In the genomic region with DNA sequence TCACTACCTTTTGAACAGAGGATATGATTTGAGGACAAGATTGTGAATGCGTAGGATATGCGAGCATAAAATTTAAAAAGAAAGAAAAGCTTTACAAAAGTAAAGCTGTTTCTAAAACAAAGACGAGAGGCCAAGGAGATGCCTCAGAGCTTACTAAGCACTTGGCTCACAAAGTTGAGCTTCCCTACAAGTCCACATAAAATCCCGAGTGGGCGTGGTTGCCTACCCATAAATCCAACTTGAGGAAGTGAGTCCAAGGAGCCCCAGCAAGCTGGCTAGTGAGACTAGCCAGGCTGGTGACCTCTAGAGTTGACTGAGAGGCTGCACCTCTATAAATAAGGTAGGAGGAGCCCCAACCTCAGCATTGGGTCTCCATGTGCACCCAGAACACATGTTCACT, we compare ENCODE assay signal across 12 mouse cellular contexts.
DNase-seq lines count a peak whose midpoint lies in the region; TF ChIP-seq lines count a peak whose summit lies in the region.
"Had no signal": no experiment of that assay in that cellular context is flagged by ENCODE, and none has a peak within 500 bp of the region (broad histone marks: within the 10 kb centered on the region; RNA-seq: fewer than 3 reads in every experiment).

No protein-coding gene starts in this region.

- H3K36me3 ChIP-seq in heart, adult 2 months (ENCODE audit: control insufficient read depth, insufficient read depth, low read length): no peaks in the 10 kb centered on the region
- H3K36me3 ChIP-seq in heart, embryonic 10.5 days: no peaks in the 10 kb centered on the region
- no peaks in the 10 kb centered on the region for H3K36me3 ChIP-seq in thymus, adult 2 months (ENCODE audit: control insufficient read depth, insufficient read depth, low read length)
- H3K36me3 ChIP-seq: hindbrain, embryonic 12.5 days; midbrain, embryonic 12.5 days had no signal

- H3K9ac ChIP-seq in heart, adult 2 months (ENCODE audit: low read depth, low read length): no peak overlapping the region
- H3K9ac ChIP-seq: forebrain, postnatal 0 days; hindbrain, embryonic 12.5 days; liver, embryonic 14.5 days; midbrain, embryonic 12.5 days had no signal

- TF ChIP-seq CTCF in heart, adult 2 months (IDR thresholded peaks at IDR 0.05): no peak
- no peak for TF ChIP-seq CTCF in thymus, adult 2 months (IDR thresholded peaks at IDR 0.05; ENCODE audit: borderline replicate concordance, control insufficient read depth, extremely low read depth, insufficient read depth, low read length, poor library complexity)

- H3K27ac ChIP-seq in heart, adult 2 months: no peak overlapping the region
- no peak overlapping the region for H3K27ac ChIP-seq in heart, embryonic 10.5 days
- no peak overlapping the region for H3K27ac ChIP-seq in thymus, adult 2 months (ENCODE audit: control insufficient read depth, insufficient read depth, low read length)
- H3K27ac ChIP-seq: hindbrain, embryonic 12.5 days; liver, embryonic 14.5 days; midbrain, embryonic 12.5 days had no signal

- intact Hi-C loops in heart, adult 2 months (cut with DNase I): loop anchor here (2.0 kb wide), 1 partner anchor 420 kb away; no protein-coding TSS in a partner anchor

- H3K79me2 ChIP-seq in heart, adult 2 months (replicated peaks; ENCODE audit: control insufficient read depth, insufficient read depth, low read length): no peaks in the 10 kb centered on the region

- no peak overlapping the region for H3K4me3 ChIP-seq in heart, adult 2 months
- no peak overlapping the region for H3K4me3 ChIP-seq in heart, embryonic 10.5 days
- no peak overlapping the region for H3K4me3 ChIP-seq in thymus, adult 2 months (ENCODE audit: control insufficient read depth, insufficient read depth, low read length)
- H3K4me3 ChIP-seq: hindbrain, embryonic 12.5 days; midbrain, embryonic 12.5 days had no signal

- no peaks in the 10 kb centered on the region for H3K27me3 ChIP-seq in heart, adult 2 months (ENCODE audit: control insufficient read depth, insufficient read depth, low read length)
- no peaks in the 10 kb centered on the region for H3K27me3 ChIP-seq in heart, embryonic 10.5 days (ENCODE audit: insufficient read depth, poor library complexity, severe bottlenecking)
- no peaks in the 10 kb centered on the region for H3K27me3 ChIP-seq in thymus, adult 2 months (ENCODE audit: control insufficient read depth, insufficient read depth, low read length)
- H3K27me3 ChIP-seq: hindbrain, embryonic 12.5 days; midbrain, embryonic 12.5 days had no signal

- 89% methylated on average over 5 of the region's 5 CpGs for WGBS in heart, adult 2 months
- WGBS in heart, embryonic 10.5 days: 88% methylated on average over 5 of the region's 5 CpGs
- 96% methylated on average over 5 of the region's 5 CpGs for WGBS in thymus, adult 2 months

- no peaks in the 10 kb centered on the region for H3K4me1 ChIP-seq in heart, adult 2 months (ENCODE audit: control insufficient read depth, insufficient read depth, low read length)
- no peaks in the 10 kb centered on the region for H3K4me1 ChIP-seq in heart, embryonic 10.5 days
- H3K4me1 ChIP-seq in thymus, adult 2 months (replicated peaks; ENCODE audit: control insufficient read depth, insufficient read depth, low read length): no peaks in the 10 kb centered on the region
- H3K4me1 ChIP-seq: hindbrain, embryonic 12.5 days; midbrain, embryonic 12.5 days had no signal

- TF ChIP-seq POLR2A in heart, adult 2 months (IDR thresholded peaks at IDR 0.05; ENCODE audit: insufficient read depth, low read depth, low read length): no peak
- TF ChIP-seq POLR2A in thymus, adult 2 months (IDR thresholded peaks at IDR 0.05; ENCODE audit: control insufficient read depth, extremely low read depth, insufficient read depth, low read length, poor library complexity): no peak

- DNase-seq in heart, adult 2 months: peak; percentile 24 to 38
- no peak for DNase-seq in heart, embryonic 10.5 days (ENCODE audit: low spot score)
- peak; percentile 60 for DNase-seq in urinary bladder, postnatal 14 days (ENCODE audit: low spot score)
- no peak for DNase-seq in urinary bladder, adult 2 months (ENCODE audit: low spot score)
- DNase-seq in gastrocnemius, adult 8-10 months (ENCODE audit: low spot score in 2 of 2): peak; percentile 16 to 37
- peak; percentile 73 for DNase-seq in skeletal muscle tissue, adult 2 months (ENCODE audit: low read depth, low spot score)
- no peak for DNase-seq in thymus, postnatal 4 days
- DNase-seq in thymus, adult 2 months: no peak

- TF ChIP-seq EP300 in heart, adult 2 months (IDR thresholded peaks at IDR 0.05; ENCODE audit: insufficient read depth, low read depth, low read length): no peak

- H3K9me3 ChIP-seq in heart, embryonic 10.5 days: no peaks in the 10 kb centered on the region
- H3K9me3 ChIP-seq: hindbrain, embryonic 12.5 days; midbrain, embryonic 12.5 days had no signal

Comparison
In these comparisons a context has a peak if more than half of its experiments do, and no peak if none do; other contexts are left out.
1. DNase-seq: peak in heart, adult 2 months (2 of 2), urinary bladder, postnatal 14 days (single experiment), gastrocnemius, adult 8-10 months (2 of 2) and skeletal muscle tissue, adult 2 months (single experiment); none in heart, embryonic 10.5 days (single experiment), urinary bladder, adult 2 months (single experiment), thymus, postnatal 4 days (single experiment) and thymus, adult 2 months (single experiment).